In genomic region chr15:36394914-36395671, GRCm38 (mm10) we compare ENCODE assay signal across 13 mouse cellular contexts.
"Had no signal": no experiment of that assay in that cellular context is flagged by ENCODE, and none has a peak within 500 bp of the region (broad histone marks: within the 10 kb centered on the region; RNA-seq: fewer than 3 reads in every experiment).

No protein-coding gene starts in this region.

- H3K27ac ChIP-seq: left cerebral cortex, adult 2 months; limb, embryonic 15.5 days; midbrain, embryonic 12.5 days; neural tube, embryonic 15.5 days had no signal

- H3K9me3 ChIP-seq: limb, embryonic 15.5 days; midbrain, embryonic 12.5 days; neural tube, embryonic 15.5 days had no signal

- DNase-seq: kidney, adult 2 months; kidney, postnatal 25 days; lung, adult 18-20 months; lung, postnatal 36 days; right cerebral cortex, adult 18-20 months; right cerebral cortex, postnatal 25 days; thymus, postnatal 4 days had no signal

- H3K4me2 ChIP-seq: limb, embryonic 15.5 days; midbrain, embryonic 12.5 days; neural tube, embryonic 15.5 days had no signal

- H3K9ac ChIP-seq: limb, embryonic 15.5 days; midbrain, embryonic 12.5 days; neural tube, embryonic 15.5 days had no signal

- H3K4me3 ChIP-seq: left cerebral cortex, adult 2 months; limb, embryonic 15.5 days; megakaryocyte, embryonic 14.5 days; midbrain, embryonic 12.5 days; neural tube, embryonic 15.5 days had no signal

- H3K27me3 ChIP-seq: limb, embryonic 15.5 days; midbrain, embryonic 12.5 days; neural tube, embryonic 15.5 days had no signal

- ATAC-seq: intestine, embryonic 16.5 days had no signal

- H3K36me3 ChIP-seq: limb, embryonic 15.5 days; midbrain, embryonic 12.5 days; neural tube, embryonic 15.5 days had no signal
